Mouse (Mus musculus): ENCODE measurements around the gene Phactr1.
A peak's percentile ranks its signal among the peaks of the same experiment; 100 is the strongest.

The Phactr1 gene

GRCm38 (mm10) chr13:43144720-43145418, 464.4 kb downstream of the Phactr1 start:
- peak; percentile 52 to 60 for DNase-seq

- peak; percentile 63 to 82 for DNase-seq
Observed at GRCm38 (mm10) chr13:43146515-43147258, 466.3 kb downstream of the Phactr1 start.

- no peak for DNase-seq
Observed at GRCm38 (mm10) chr13:43148692-43149091, 468.3 kb downstream of the Phactr1 start.

GRCm38 (mm10) chr13:43149661-43150060, 469.2 kb downstream of the Phactr1 start:
- DNase-seq: no peak

GRCm38 (mm10) chr13:43152005-43152520, 471.6 kb downstream of the Phactr1 start:
- no peak for DNase-seq

- no peak for DNase-seq
Observed at GRCm38 (mm10) chr13:43157370-43157769, 476.9 kb downstream of the Phactr1 start.

GRCm38 (mm10) chr13:43158281-43158680, 477.9 kb downstream of the Phactr1 start:
- peak; percentile 22 to 69 for DNase-seq

GRCm38 (mm10) chr13:43159429-43159828, 479.0 kb downstream of the Phactr1 start:
- peak; percentile 44 to 72 for DNase-seq

GRCm38 (mm10) chr13:43167721-43168120, 487.3 kb downstream of the Phactr1 start:
- DNase-seq: no peak

GRCm38 (mm10) chr13:43171020-43171710, 490.7 kb downstream of the Phactr1 start, which contains the start of gene Tbc1d7:
Gene Tbc1d7 (minus strand): TSS chr13:43171501.
- peak; percentile 99 for DNase-seq

GRCm38 (mm10) chr13:43172036-43172713, 491.8 kb downstream of the Phactr1 start:
- DNase-seq: peak in 1 of 2 experiments; percentile 21

GRCm38 (mm10) chr13:43173262-43173661, 492.8 kb downstream of the Phactr1 start:
- peak; percentile 73 to 86 for DNase-seq

GRCm38 (mm10) chr13:43176676-43177075, 496.3 kb downstream of the Phactr1 start:
- no peak for DNase-seq

GRCm38 (mm10) chr13:43177317-43177716, 496.9 kb downstream of the Phactr1 start:
- no peak for DNase-seq

GRCm38 (mm10) chr13:43181104-43181503, 500.7 kb downstream of the Phactr1 start:
- DNase-seq: no peak

GRCm38 (mm10) chr13:43182465-43183201, 502.2 kb downstream of the Phactr1 start:
- DNase-seq: peak; percentile 79 to 88

GRCm38 (mm10) chr13:43183248-43184055, 503.0 kb downstream of the Phactr1 start:
- no peak for DNase-seq

GRCm38 (mm10) chr13:43187736-43188135, 507.3 kb downstream of the Phactr1 start:
- peak in 1 of 2 experiments; percentile 7 for DNase-seq

All from kidney, postnatal 25 days (tissue).